Mouse (Mus musculus): ENCODE results near the gene Blm. TPM values are rescaled to one million over a fixed set of nuclear protein-coding genes. Genes with fewer than 3 reads are reported as not detected.

Blm gene
- polyA plus RNA-seq, 1 experiment from 2014 or later = 6.0 TPM

GRCm38 (mm10) chr7:80406186-80406585, 128.7 kb downstream of the Blm start:
- CTCF ChIA-PET = no interaction called here
- in situ Hi-C loops (cut with MboI; ENCODE audit: low pct_unique_long_range_greater_than_20kb) = no loop called here
- DNase-seq (ENCODE audit: low read depth, low spot score) (no peak), ATAC-seq (no peak)
- no peaks in the 10 kb centered on the region for H3K27me3 ChIP-seq
- no peak for TF ChIP-seq CTCF (IDR thresholded peaks at IDR 0.05)
- POLR2A ChIA-PET = interaction anchor here (0.7 kb wide), 1 partner anchor 160 kb away, joined by 4 read pairs; no protein-coding TSS in a partner anchor

GRCm38 (mm10) chr7:80405188-80405695, 129.7 kb downstream of the Blm start, which contains the start of gene Furin:
Furin (minus strand) TSS chr7:80405436.
- DNase-seq (ENCODE audit: low read depth, low spot score) (no peak), ATAC-seq (no peak)
- POLR2A ChIA-PET = interaction anchor here (0.6 kb wide), 1 partner anchor 112 kb away, joined by 4 read pairs; no protein-coding TSS in a partner anchor
- H3K27me3 ChIP-seq = no peaks in the 10 kb centered on the region
- no peak for TF ChIP-seq CTCF (IDR thresholded peaks at IDR 0.05)
- in situ Hi-C loops (cut with MboI; ENCODE audit: low pct_unique_long_range_greater_than_20kb) = no loop called here
- CTCF ChIA-PET = interaction anchor here (1.0 kb wide), 1 partner anchor 112 kb away, joined by 3 read pairs; no protein-coding TSS in a partner anchor

Other genes starting within 250 kb of the Blm start
- 93.8 TPM for gene Prc1, start 240.7 kb downstream of the Blm start, polyA plus RNA-seq (2021)
- 11.5 TPM for gene Rccd1, start 210.7 kb downstream of the Blm start, polyA plus RNA-seq (2021)
- gene Unc45a, start 194.1 kb downstream of the Blm start, polyA plus RNA-seq (2021) = 71.3 TPM
- 78.7 TPM for gene Hddc3, start 192.0 kb downstream of the Blm start, polyA plus RNA-seq (2021)
- gene Man2a2, start 163.7 kb downstream of the Blm start, polyA plus RNA-seq (2021) = 129 TPM
- 5.6 TPM for gene Fes, start 147.2 kb downstream of the Blm start, polyA plus RNA-seq (2021)
- gene Furin, start 129.7 kb downstream of the Blm start, polyA plus RNA-seq (2021) = 120 TPM
- 25.6 TPM for gene Crtc3, start 153.8 kb upstream of the Blm start, polyA plus RNA-seq (2021)

All from Patski (cell line).